Mouse (Mus musculus) heart, postnatal 14 days (tissue): ENCODE data around the gene Sh3pxd2a. TPM values are rescaled to one million over a fixed set of nuclear protein-coding genes. Genes with fewer than 3 reads are reported as not detected.
"Not testable (repeated sequence)": the region's sequence is repeated elsewhere in the genome, so short reads cannot be mapped to it uniquely, and the experiment has no call there.

Source experiments
- DNase-seq, 2 experiments: peaks; one replicate each; pipeline ENCODE4 v3.0.0; 2021 to 2022
- intact Hi-C: fragments of 180-260 bp; cut with DNase I; formaldehyde crosslinking; loops from one replicate; pipeline ENCODE4 v1.15.1; 2025
- total RNA-seq, 2 experiments: library from RNA; stranded (reverse); gene quantifications; 2 replicates each; pipeline ENCODE4 v1.2.3; 2021

The Sh3pxd2a gene
- total RNA-seq, 2 experiments from 2014 or later: 75.2 to 75.9 TPM

GRCm38 (mm10) chr19:47419208-47419607 is 45.0 kb downstream of the Sh3pxd2a start:
- intact Hi-C loops: no loop called here
- no peak for DNase-seq

- intact Hi-C loops: no loop called here
These were observed 48.0 kb downstream of the Sh3pxd2a start for GRCm38 (mm10) chr19:47416161-47416560.

GRCm38 (mm10) chr19:47414142-47414905 is 49.9 kb downstream of the Sh3pxd2a start:
- DNase-seq: no peak
- intact Hi-C loops: no loop called here

More at GRCm38 (mm10) chr19:47416161-47416560, 48.0 kb downstream of the Sh3pxd2a start:
- DNase-seq: no peak

- intact Hi-C loops: no loop called here
- DNase-seq: no peak
These were observed 50.7 kb downstream of the Sh3pxd2a start for GRCm38 (mm10) chr19:47413458-47414005.

- no peak for DNase-seq
These were observed 51.5 kb downstream of the Sh3pxd2a start for GRCm38 (mm10) chr19:47412566-47413248.

GRCm38 (mm10) chr19:47410301-47410700 is 53.9 kb downstream of the Sh3pxd2a start:
- intact Hi-C loops: no loop called here
- DNase-seq: no peak

More at GRCm38 (mm10) chr19:47412566-47413248, 51.5 kb downstream of the Sh3pxd2a start:
- intact Hi-C loops: no loop called here

GRCm38 (mm10) chr19:47409142-47409541 is 55.1 kb downstream of the Sh3pxd2a start:
- DNase-seq: no peak
- intact Hi-C loops: no loop called here

GRCm38 (mm10) chr19:47408656-47409055 is 55.5 kb downstream of the Sh3pxd2a start:
- intact Hi-C loops: no loop called here
- DNase-seq: peak; percentile 40 to 53

- no peak for DNase-seq
These were observed 56.9 kb downstream of the Sh3pxd2a start for GRCm38 (mm10) chr19:47407332-47407731.

GRCm38 (mm10) chr19:47406524-47406923 is 57.7 kb downstream of the Sh3pxd2a start:
- no peak for DNase-seq
- intact Hi-C loops: no loop called here

More at GRCm38 (mm10) chr19:47407332-47407731, 56.9 kb downstream of the Sh3pxd2a start:
- intact Hi-C loops: no loop called here

GRCm38 (mm10) chr19:47405548-47405947 is 58.7 kb downstream of the Sh3pxd2a start:
- DNase-seq: no peak
- intact Hi-C loops: no loop called here

GRCm38 (mm10) chr19:47403391-47404379 is 60.5 kb downstream of the Sh3pxd2a start:
- intact Hi-C loops: loop anchor here (5.0 kb wide), 1 partner anchor 46 kb away; no protein-coding TSS in a partner anchor
- DNase-seq: peak in 1 of 2 experiments; percentile 22

GRCm38 (mm10) chr19:47402976-47403375 is 61.2 kb downstream of the Sh3pxd2a start:
- peak; percentile 56 to 60 for DNase-seq

GRCm38 (mm10) chr19:47402544-47402943 is 61.7 kb downstream of the Sh3pxd2a start:
- DNase-seq: no peak
- intact Hi-C loops: loop anchor here (5.0 kb wide), 1 partner anchor 45 kb away; no protein-coding TSS in a partner anchor

More at GRCm38 (mm10) chr19:47402976-47403375, 61.2 kb downstream of the Sh3pxd2a start:
- intact Hi-C loops: loop anchor here (5.0 kb wide), 1 partner anchor 46 kb away; no protein-coding TSS in a partner anchor

GRCm38 (mm10) chr19:47399709-47400108 is 64.5 kb downstream of the Sh3pxd2a start:
- no peak for DNase-seq
- intact Hi-C loops: loop anchor here (5.0 kb wide), 1 partner anchor 42 kb away; no protein-coding TSS in a partner anchor

GRCm38 (mm10) chr19:47399029-47399428 is 65.2 kb downstream of the Sh3pxd2a start:
- intact Hi-C loops: no loop called here
- DNase-seq: no peak

GRCm38 (mm10) chr19:47397882-47398671 is 66.1 kb downstream of the Sh3pxd2a start:
- intact Hi-C loops: no loop called here
- DNase-seq: peak in 1 of 2 experiments; percentile 48

- no peak for DNase-seq
- intact Hi-C loops: no loop called here
These were observed 68.9 kb downstream of the Sh3pxd2a start for GRCm38 (mm10) chr19:47395338-47395737.

- intact Hi-C loops, DNase-seq: not testable (repeated sequence)
These were observed 69.4 kb downstream of the Sh3pxd2a start for GRCm38 (mm10) chr19:47394781-47395180.
